Mouse (Mus musculus) kidney, adult 2 months (tissue): ENCODE measurements around the gene Lsp1.
A peak's percentile ranks its signal among the peaks of the same experiment; 100 is the strongest.

Experiments used
- CTCF ChIP-seq: fragments of 200-500 bp; conservative IDR thresholded peaks from 2 replicates; pipeline ENCODE4 v1.5.1; 2011; ENCODE audit warnings: low read depth, mild to moderate bottlenecking, control low read depth, low read length, moderate library complexity, mixed read lengths; ENCODE audit not compliant: insufficient read depth, insufficient read length
- POLR2A ChIP-seq: fragments of 200-500 bp; IDR thresholded peaks from one replicate; pipeline ENCODE4 v1.6.1; 2011; ENCODE audit warnings: low read depth, low read length, control low read depth

GRCm38 (mm10) chr7:142533059-142533855, 72.6 kb downstream of the Lsp1 start:
- peak; percentile 78 for TF ChIP-seq CTCF
- TF ChIP-seq POLR2A = no peak
